Mouse (Mus musculus): Measurements from ENCODE around the gene Tm2d1.

The Tm2d1 gene

GRCm38 (mm10) chr4:98321371-98322111 lies 61.6 kb downstream of the Tm2d1 start:
- peak; percentile 48 for DNase-seq

GRCm38 (mm10) chr4:98318769-98319168 lies 64.3 kb downstream of the Tm2d1 start:
- DNase-seq: no peak

GRCm38 (mm10) chr4:98317149-98317548 lies 66.0 kb downstream of the Tm2d1 start:
- no peak for DNase-seq
